Mouse (Mus musculus) lung, embryonic 14.5 days (tissue): Measurements from ENCODE around the gene Dynlt1b. TPM values are rescaled to one million over a fixed set of nuclear protein-coding genes. Genes with fewer than 3 reads are reported as not detected.
"Not testable (repeated sequence)": the region's sequence is repeated elsewhere in the genome, so short reads cannot be mapped to it uniquely, and the experiment has no call there.

ENCODE experiments used
- ATAC-seq: fragments of 200-750 bp; cut with Nextera tagmentation; 2 replicates; pipeline ENCODE4 v1.8.0; 2017; ENCODE audit warnings: mild to moderate bottlenecking, moderate TSS enrichment, moderate library complexity; ENCODE audit not compliant: insufficient read depth
- DNase-seq: peaks from one replicate; pipeline ENCODE4 v3.0.0-alpha.2; 2015
- H3K27ac ChIP-seq: fragments of 300-500 bp; sonication (generic); 2 replicates; pipeline ENCODE4 v1.5.1; 2014; ENCODE audit warnings: low read depth, mild to moderate bottlenecking, moderate library complexity
- H3K27me3 ChIP-seq: fragments of 300-500 bp; sonication (generic); 2 replicates; pipeline ENCODE4 v1.6.1; 2014; ENCODE audit warnings: low read length, control low read depth; ENCODE audit not compliant: insufficient read depth
- H3K36me3 ChIP-seq: fragments of 300-500 bp; sonication (generic); 2 replicates; pipeline ENCODE4 v1.6.1; 2014; ENCODE audit warnings: control low read depth; ENCODE audit not compliant: insufficient read depth
- H3K4me1 ChIP-seq: fragments of 300-500 bp; sonication (generic); 2 replicates; pipeline ENCODE4 v1.6.1; 2014; ENCODE audit warnings: antibody characterized with exemption, control low read depth; ENCODE audit not compliant: insufficient read depth
- H3K4me2 ChIP-seq: fragments of 300-500 bp; sonication (generic); 2 replicates; pipeline ENCODE4 v1.6.1; 2014; ENCODE audit warnings: mild to moderate bottlenecking
- H3K4me3 ChIP-seq: fragments of 300-500 bp; sonication (generic); 2 replicates; pipeline ENCODE4 v1.5.1; 2014; ENCODE audit warnings: low read depth, low read length
- H3K9ac ChIP-seq: fragments of 300-500 bp; sonication (generic); 2 replicates; pipeline ENCODE4 v1.6.1; 2014
- H3K9me3 ChIP-seq: fragments of 300-500 bp; sonication (generic); 2 replicates; pipeline ENCODE4 v1.6.1; 2016; ENCODE audit warnings: low read depth, low read length, control low read depth
- WGBS: fragments of 180-500 bp; shearing (Covaris S2); extraction: QIAGEN DNeasy Blood & Tissue Kit; methylation state at CpG from one replicate; pipeline ENCODE4 v1.1.7; 2014; 5-methylcytosine and 5-hydroxymethylcytosine counted together
- polyA plus RNA-seq: library from polyadenylated mRNA; unstranded; fragments of >200 nt; fragmentation: Nextera tagmentation; extraction: Ambion mirVana; gene quantifications from 2 replicates; pipeline ENCODE4 v1.2.1, GENCODE M21; 2014

Gene Dynlt1b
- polyA plus RNA-seq, 1 experiment from 2014 or later, result 584 TPM

DNA sequence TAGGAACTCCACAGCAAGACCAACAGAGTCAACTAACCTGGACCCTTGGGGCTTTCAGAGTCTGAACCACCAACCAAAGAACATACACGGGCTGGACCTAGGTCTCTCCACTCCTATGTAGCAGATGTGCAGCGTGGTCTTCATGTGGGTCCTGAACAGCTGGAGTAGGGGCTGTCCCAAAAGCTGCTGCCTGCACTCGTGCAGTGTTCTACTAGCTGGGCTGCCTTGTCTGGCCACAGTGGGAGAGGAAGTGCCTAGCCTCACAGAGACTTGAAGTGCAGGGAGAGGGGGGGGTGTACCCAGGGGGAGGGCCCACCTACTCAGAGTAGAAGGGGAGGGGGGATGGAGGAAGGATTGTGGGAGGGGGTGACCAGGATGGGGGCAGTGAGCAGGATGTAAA is 7.1 kb upstream of the Dynlt1b start:
- DNase-seq, H3K9ac ChIP-seq, H3K4me2 ChIP-seq, H3K9me3 ChIP-seq, ATAC-seq, H3K27ac ChIP-seq, H3K36me3 ChIP-seq, H3K4me3 ChIP-seq, H3K4me1 ChIP-seq, H3K27me3 ChIP-seq: not testable (repeated sequence)
- WGBS, result 52% methylated on average over 3 of the region's 3 CpGs

DNA sequence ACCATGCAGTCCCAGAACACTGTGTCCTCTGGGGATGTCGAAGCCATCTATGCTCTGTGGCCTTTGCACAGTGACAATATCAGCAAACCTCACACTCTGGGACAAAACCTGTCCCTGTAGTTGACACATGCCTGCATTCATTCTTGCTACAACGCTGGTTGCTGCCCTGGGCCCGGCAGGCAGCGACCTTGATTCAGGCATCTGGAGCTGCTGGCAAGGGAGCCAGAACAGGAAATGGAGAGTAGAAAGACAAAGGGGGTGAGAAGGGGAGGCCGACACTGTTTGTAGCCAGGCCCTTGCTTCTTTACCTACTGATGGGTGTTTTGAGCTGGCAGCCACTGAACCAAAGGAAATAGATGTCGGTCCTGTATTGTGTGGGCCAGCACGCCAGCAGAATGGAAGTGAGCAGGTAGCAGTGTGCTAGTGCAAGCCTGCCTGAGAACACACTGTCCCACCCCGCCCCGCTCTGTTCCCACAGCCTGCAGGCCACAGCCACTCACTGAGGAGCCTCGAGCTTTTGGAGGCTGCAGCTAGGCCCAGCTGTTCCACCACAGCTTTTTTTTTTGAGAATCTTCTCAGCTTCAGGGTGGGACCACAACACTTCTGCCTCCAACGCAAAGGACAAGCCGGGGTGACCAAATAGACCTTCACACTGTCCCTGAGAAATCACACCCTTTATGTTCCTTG is 5.5 kb upstream of the Dynlt1b start:
- ATAC-seq, result peak; percentile 68
- 32% methylated on average over 11 of the region's 12 CpGs for WGBS
- not testable (repeated sequence) for H3K9ac ChIP-seq

DNA sequence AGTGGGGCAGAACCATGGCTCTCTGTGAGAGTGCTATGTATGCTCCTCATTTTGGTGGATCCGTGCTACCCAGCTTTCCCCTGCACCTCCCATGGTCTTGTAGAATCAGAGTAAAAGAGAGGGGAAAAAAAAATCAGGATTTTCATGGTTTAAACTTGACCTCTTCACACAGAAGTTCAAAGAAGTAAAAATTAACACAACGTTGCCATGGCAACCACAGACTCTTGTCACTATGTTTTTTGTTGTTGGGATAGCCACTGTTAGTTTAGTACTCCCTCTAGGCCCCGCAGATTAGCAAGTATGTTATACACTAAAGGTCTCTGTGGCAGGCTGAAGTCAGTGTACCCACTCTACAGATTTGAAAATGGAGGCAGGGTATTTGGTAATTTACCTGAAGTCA is 4.6 kb upstream of the Dynlt1b start:
- H3K4me3 ChIP-seq, ATAC-seq, H3K27me3 ChIP-seq, H3K4me2 ChIP-seq, H3K9me3 ChIP-seq, H3K36me3 ChIP-seq, H3K9ac ChIP-seq, H3K27ac ChIP-seq, H3K4me1 ChIP-seq: not testable (repeated sequence)
- 76% methylated on average over 2 of the region's 3 CpGs for WGBS
- peak; percentile 75 for DNase-seq

More for the DNA sequence above, 5.5 kb upstream of the Dynlt1b start:
- H3K4me1 ChIP-seq, H3K36me3 ChIP-seq, H3K4me3 ChIP-seq, H3K9me3 ChIP-seq, H3K4me2 ChIP-seq, H3K27me3 ChIP-seq: not testable (repeated sequence)
- peak overlapping the region; percentile 24; the same call in 1 of the 2 replicates for H3K27ac ChIP-seq
- peak; percentile 66 for DNase-seq

DNA sequence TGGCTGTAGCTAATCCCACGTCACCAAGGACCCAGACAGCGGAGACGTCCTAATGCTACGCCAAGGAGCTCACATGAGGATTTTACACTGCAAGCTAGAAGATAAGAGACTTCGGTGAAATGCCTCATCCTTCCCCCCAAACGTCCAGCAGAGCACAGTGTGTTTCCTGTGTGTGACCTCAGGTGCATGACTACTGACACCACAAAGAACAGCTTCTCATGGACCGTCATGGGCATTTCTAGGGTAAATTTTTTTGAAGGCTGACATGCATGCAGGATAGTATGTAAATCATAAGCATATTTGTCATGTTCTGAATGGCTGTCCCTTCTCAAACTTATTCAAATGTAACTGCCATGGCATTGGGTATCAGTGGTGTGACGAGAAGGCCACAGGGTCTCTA is 3.0 kb upstream of the Dynlt1b start:
- H3K9me3 ChIP-seq, H3K36me3 ChIP-seq, H3K27me3 ChIP-seq, H3K4me2 ChIP-seq, H3K4me1 ChIP-seq, H3K4me3 ChIP-seq, H3K9ac ChIP-seq, H3K27ac ChIP-seq, ATAC-seq: not testable (repeated sequence)
- WGBS, result 55% methylated on average over 4 of the region's 8 CpGs
- peak; percentile 1 for DNase-seq

DNA sequence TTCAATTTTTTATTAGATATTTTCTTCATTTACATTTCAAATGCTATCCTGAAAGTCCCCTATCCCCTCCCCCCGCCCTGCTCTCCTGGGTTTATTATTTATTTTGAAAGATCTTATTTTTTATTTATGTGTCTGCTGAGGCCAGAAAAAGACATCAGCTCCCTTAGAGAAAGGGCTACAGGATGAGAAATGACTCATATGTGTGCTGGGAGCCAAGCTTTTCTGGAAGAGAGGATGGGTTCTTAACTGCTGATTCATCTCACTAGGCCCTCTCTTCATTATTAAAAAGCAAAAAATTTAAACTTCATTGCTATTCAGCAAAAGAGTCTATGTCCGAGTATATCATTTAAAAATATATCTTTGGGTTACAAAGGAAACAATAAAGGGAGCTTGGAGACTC is 986 bp upstream of the Dynlt1b start:
- H3K4me2 ChIP-seq, H3K27ac ChIP-seq, H3K4me1 ChIP-seq, H3K36me3 ChIP-seq, H3K9me3 ChIP-seq, ATAC-seq, H3K9ac ChIP-seq, H3K4me3 ChIP-seq, H3K27me3 ChIP-seq: not testable (repeated sequence)
- peak; percentile 26 for DNase-seq
- WGBS, result 80% methylated on average over 2 of the region's 2 CpGs

DNA sequence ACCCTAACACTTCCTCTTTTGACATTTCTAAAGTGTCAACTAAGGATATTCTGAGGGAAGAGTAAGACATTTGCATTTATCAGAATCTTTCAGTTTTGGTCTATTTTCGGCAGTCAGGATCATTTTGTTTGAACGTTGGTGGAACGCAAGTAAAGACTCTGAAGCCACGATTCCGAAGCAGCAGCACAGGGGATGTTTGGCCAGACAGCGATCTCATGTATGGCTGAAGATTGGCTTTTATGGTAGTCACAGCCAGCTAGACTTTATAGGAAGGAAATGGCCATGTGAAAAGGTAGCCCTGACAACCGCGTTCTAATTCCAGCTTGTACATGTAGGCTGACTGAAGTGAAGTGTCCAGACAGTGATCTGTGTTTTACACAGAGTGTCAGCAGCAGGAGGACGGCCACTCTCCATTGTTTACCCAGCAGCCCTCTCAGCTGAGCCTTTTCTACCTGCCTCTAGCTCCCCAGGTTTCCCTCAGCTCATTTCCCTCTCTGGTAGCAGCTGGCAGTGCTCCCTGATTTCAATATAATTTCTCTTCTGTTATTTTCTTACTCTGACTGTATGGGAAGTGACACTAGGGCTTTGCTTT is 594 bp downstream of the Dynlt1b start:
- not testable (repeated sequence) for H3K36me3 ChIP-seq, H3K4me1 ChIP-seq, H3K27ac ChIP-seq, DNase-seq, H3K27me3 ChIP-seq, H3K9me3 ChIP-seq
- peak overlapping the region; percentile 51 for H3K4me2 ChIP-seq
- WGBS, result 2% methylated on average over 6 of the region's 9 CpGs
- peak; percentile 26 for ATAC-seq
- H3K4me3 ChIP-seq, result peak overlapping the region; percentile 49
- H3K9ac ChIP-seq, result peak overlapping the region; percentile 61

DNA sequence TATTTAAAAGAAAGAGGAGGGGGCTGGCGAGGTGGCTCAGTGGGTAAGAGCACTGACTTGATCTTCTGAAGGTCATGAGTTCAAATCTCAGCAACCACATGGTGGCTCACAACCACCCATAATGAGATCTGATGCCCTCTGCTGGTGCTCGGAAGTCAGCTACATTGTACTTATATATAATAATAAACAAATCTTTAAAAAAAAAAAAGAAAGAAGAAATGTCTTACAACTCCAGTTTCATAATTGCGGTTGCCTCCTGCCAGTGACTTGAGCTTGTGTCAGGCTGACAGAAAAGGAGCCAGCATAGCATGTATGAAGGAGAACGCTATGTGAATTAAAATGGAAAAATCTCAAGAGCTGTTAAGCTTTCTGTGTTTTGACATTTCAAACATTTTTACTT is 2.5 kb downstream of the Dynlt1b start:
- H3K4me3 ChIP-seq, H3K27me3 ChIP-seq, H3K27ac ChIP-seq, ATAC-seq, H3K9ac ChIP-seq, H3K4me2 ChIP-seq, H3K4me1 ChIP-seq, H3K9me3 ChIP-seq, H3K36me3 ChIP-seq: not testable (repeated sequence)
- 87% methylated on average over 3 of the region's 4 CpGs for WGBS
- DNase-seq, result peak; percentile 11

DNA sequence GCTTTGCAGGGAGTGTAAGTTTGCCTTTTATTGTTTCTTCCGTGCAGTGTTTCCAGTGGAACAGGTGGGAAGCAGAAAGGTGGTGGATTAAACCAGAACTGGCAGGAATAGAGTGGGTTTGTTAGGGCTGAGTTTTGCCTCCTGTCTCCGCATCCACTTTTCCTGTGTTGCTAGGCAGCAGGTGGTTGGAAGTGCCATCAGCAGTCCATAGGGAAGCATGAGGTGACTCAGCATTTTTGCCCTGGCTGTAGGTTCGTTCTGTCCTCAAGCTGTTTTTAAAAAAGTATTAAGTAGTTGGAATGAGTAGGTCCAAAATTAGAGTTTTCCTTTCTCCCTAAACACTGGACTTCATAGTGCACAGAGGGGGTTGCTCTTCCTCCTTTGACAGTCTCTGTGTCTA is 3.8 kb downstream of the Dynlt1b start:
- ATAC-seq, H3K27me3 ChIP-seq, H3K4me2 ChIP-seq, H3K36me3 ChIP-seq, H3K9me3 ChIP-seq, H3K27ac ChIP-seq, H3K9ac ChIP-seq, DNase-seq, H3K4me3 ChIP-seq, H3K4me1 ChIP-seq: not testable (repeated sequence)
- WGBS, result 69% methylated on average over 3 of the region's 3 CpGs

DNA sequence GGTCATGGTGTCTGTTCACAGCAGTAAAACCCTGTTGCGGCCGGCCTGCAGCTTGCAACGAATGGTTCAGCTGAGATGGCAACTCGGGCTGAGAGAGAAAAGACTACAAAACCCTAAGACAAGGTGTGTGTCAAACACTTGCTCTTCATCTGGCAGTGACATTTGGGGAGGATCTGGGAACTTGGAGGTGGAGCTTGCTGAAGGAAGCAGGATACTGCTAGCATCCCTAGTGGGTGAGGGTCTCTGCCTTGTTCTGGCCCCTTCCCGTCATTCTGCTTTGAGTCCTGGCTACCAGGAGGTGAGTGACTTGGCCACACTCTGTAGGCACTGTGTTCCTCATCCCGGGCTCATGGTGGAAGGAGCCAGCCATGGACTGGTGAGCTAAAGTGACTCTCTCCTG is 8.2 kb downstream of the Dynlt1b start:
- WGBS, result 84% methylated on average over 6 of the region's 6 CpGs
- not testable (repeated sequence) for H3K27ac ChIP-seq, H3K9me3 ChIP-seq, H3K36me3 ChIP-seq, H3K9ac ChIP-seq, H3K4me3 ChIP-seq, ATAC-seq, DNase-seq, H3K4me1 ChIP-seq, H3K4me2 ChIP-seq, H3K27me3 ChIP-seq

DNA sequence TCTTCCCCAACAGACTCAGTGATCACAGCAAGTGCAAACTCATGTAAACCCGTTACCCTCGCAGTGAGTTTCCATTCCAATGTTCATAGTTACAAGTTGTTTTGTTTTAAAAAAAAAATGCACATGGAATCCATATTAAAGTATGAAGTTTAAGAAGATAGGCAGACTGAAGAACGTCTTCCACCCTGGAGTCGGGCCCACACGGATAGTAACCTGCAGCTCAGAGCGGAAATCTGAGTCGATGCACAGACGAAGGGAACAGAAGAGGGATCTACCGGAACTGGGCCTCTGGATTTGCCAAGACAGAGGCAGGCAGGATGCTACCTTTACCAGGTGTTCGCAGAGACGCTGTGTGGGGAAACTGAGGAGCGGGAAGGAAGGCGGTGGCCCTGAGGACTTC is 10.0 kb downstream of the Dynlt1b start:
- WGBS, result 94% methylated on average over 9 of the region's 13 CpGs
- H3K9me3 ChIP-seq, H3K36me3 ChIP-seq, DNase-seq, H3K27ac ChIP-seq, ATAC-seq, H3K27me3 ChIP-seq, H3K9ac ChIP-seq, H3K4me3 ChIP-seq, H3K4me2 ChIP-seq, H3K4me1 ChIP-seq: not testable (repeated sequence)
